Mouse (Mus musculus): ENCODE data around the gene Lin7c.

Gene Lin7c

DNA sequence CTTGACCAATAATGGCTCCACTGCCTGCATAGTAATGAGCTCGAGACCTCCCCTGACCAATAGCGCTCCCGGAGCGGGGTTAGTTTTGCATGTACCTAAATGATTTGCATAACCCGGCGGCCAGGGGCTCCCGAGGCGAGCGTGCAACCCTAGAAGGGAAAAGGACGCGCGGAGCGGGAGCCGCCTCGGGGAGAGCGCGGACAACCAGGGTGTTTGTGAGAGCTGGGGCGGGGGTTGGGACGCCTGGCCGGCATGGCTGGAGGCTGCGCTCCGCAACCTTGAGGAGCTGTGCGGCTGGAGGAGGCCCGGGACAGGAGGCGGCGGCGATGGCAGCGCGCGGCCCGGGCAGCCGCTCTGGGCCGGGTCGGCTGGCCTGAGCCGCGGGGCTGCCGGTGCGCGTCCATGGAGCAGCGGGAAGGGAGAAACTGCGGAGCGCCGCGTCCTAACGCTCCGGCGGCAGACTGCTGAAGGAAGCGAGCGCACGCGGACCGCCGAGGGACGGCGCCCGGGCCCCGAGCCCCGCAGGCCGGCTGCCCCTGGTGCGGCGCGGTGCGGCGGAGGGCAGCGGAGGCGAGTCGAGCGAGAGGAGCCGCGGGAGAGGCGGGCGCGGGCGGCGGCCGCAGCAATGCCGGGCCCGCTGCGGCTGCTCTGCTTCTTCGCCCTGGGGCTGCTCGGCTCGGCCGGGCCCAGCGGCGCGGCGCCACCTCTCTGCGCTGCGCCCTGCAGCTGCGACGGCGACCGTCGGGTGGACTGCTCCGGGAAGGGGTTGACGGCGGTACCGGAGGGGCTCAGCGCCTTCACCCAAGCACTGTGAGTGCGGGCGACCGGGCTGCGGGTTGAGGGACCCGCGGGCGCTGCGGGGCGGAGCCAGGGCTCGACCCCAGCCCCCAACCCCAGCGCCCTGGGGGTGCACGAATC lies 27.1 kb downstream of the Lin7c start, which contains the start of gene Lgr4:
Gene Lgr4 (plus strand): TSS at position 152 of the 918 bp plus-strand sequence.
- peak; percentile 98 for DNase-seq (ENCODE audit: low spot score)

- peak; percentile 14 for DNase-seq (ENCODE audit: low spot score)
Observed at GRCm38 (mm10) chr2:109918592-109919262, 28.1 kb downstream of the Lin7c start.

- DNase-seq (ENCODE audit: low spot score): no peak
Observed at GRCm38 (mm10) chr2:109920471-109920870, 29.8 kb downstream of the Lin7c start.

GRCm38 (mm10) chr2:109921298-109922035 lies 30.8 kb downstream of the Lin7c start:
- DNase-seq (ENCODE audit: low spot score): no peak

- DNase-seq (ENCODE audit: low spot score): no peak
Observed at GRCm38 (mm10) chr2:109922306-109922705, 31.7 kb downstream of the Lin7c start.

DNA sequence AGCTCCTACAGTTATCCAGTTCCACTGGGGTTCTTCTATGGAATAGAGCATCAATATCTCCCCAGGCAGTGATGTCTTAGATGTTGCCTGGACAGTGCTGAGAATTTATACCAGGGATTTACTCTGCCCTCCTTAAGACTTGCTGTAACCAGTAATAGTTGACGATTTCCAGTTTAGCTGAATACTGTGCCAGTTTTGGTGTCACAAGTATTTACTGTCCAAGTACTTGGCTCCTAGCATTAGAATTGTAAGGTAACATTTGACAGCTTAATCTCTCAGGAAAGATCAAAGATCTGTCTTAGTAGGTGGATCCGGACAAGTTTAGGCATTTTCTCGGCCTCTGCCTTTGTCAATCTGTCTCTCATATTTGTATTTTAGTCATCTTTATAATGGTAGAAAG lies 32.4 kb downstream of the Lin7c start:
- DNase-seq (ENCODE audit: low spot score): no peak

- DNase-seq (ENCODE audit: low spot score): no peak
Observed at GRCm38 (mm10) chr2:109923945-109924344, 33.3 kb downstream of the Lin7c start.

GRCm38 (mm10) chr2:109926984-109927383 lies 36.3 kb downstream of the Lin7c start:
- DNase-seq (ENCODE audit: low spot score): no peak

DNA sequence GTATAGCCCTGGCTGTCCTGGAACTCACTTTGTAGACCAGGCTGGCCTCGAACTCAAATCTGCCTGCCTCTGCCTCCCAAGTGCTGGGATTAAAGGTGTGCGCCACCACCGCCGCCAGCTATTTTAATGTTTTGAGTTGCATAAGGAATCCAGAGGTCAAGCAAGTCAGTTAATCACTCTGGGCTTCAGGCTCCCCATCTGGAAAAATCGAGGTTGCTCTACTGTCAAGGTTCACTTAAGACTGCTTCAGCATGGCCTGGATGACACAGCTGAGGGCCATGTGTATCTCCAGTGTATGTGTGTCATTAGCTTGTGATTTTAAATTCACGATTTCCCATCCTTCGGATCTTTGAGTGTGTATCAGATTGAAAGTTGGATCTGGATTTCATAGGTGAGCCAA lies 36.8 kb downstream of the Lin7c start:
- DNase-seq (ENCODE audit: low spot score): no peak

- DNase-seq (ENCODE audit: low spot score): no peak
Observed at GRCm38 (mm10) chr2:109927876-109928275, 37.2 kb downstream of the Lin7c start.

- DNase-seq (ENCODE audit: low spot score): no peak
Observed at GRCm38 (mm10) chr2:109928791-109929190, 38.1 kb downstream of the Lin7c start.

GRCm38 (mm10) chr2:109929256-109929655 lies 38.6 kb downstream of the Lin7c start:
- no peak for DNase-seq (ENCODE audit: low spot score)

DNA sequence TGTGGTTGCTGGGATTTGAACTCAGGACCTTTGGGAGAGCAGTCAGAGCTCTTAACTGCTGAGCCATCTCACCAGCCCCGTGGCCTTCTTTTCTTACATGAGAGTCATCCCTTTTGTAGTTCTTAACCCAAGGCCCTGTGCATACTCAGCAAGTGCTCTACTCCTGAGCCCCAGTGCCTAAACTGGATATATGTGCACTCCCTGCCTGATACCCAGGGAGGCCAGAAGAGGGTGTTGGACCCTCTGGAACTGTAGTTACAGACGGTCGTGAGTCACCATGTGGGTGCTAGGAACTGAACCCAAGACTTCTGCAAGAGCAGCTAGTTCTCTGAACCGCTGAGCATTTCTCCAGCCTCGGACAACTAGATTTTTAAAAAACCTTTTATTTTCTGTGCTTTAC lies 39.7 kb downstream of the Lin7c start:
- DNase-seq (ENCODE audit: low spot score): no peak

- no peak for DNase-seq (ENCODE audit: low spot score)
Observed at GRCm38 (mm10) chr2:109930771-109931170, 40.1 kb downstream of the Lin7c start.

- DNase-seq (ENCODE audit: low spot score): no peak
Observed at GRCm38 (mm10) chr2:109931978-109932780, 41.5 kb downstream of the Lin7c start.

GRCm38 (mm10) chr2:109933151-109933550 lies 42.5 kb downstream of the Lin7c start:
- DNase-seq (ENCODE audit: low spot score): no peak

DNA sequence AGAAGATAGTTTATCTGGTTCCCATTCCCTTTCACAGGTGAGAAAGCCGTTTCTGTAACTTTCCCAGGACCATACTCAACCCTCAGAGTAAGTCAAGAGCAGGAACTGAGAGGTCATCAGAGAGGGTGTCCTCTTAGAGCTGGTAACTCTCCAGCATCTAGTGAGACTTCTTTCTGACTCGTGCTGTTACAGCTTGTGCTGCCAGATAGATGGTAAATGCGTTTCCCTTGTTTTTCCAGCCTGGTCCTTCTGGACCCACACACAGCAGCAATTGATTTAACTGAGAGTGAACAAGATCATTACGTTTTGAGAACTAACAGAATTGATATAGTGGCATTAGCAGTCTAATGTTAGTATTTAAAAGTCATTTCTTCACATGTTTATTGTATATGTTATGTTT lies 43.4 kb downstream of the Lin7c start:
- no peak for DNase-seq (ENCODE audit: low spot score)

- no peak for DNase-seq (ENCODE audit: low spot score)
Observed at GRCm38 (mm10) chr2:109935194-109935593, 44.5 kb downstream of the Lin7c start.

GRCm38 (mm10) chr2:109935754-109936409 lies 45.2 kb downstream of the Lin7c start:
- DNase-seq (ENCODE audit: low spot score): no peak

DNA sequence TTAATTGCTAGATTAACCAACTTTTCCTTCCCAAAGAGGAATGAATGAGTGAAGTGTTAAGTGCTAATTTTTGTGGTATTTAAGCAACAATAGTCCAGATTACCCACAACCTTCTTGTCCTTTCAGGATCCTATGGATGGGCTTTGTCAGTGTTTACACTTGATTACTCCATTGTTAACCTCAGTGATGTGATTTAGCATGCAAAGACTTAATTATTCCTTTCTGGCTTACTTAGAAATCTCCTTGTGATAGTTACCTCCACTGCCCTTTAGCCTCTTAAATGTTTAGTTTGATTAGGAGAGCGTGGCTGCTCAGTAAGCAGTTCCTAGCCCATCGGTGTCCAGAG lies 45.7 kb downstream of the Lin7c start:
- DNase-seq (ENCODE audit: low spot score): no peak

GRCm38 (mm10) chr2:109941973-109942444 lies 51.4 kb downstream of the Lin7c start:
- no peak for DNase-seq (ENCODE audit: low spot score)
